Mouse (Mus musculus): Measurements from ENCODE around the gene Lin54.

Lin54 gene

DNA sequence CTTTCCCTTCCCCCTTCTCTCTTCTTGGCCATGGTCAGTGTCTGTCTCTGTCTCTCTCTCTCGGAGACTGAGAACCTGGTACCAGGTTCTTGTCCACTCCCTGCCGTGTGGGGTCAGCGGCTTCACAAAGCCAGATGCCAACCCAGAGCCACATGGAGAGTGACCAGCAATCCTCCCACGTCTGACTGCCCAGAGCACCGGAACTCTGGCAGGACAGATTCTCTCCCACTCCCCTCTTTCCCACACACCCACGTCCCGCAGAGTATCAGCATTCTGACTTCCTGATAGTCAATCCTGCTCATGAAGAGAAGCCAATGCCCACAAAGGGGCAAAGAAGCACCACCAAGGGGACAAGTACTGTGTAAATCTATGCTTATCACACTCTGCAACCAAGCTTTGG is 76.8 kb downstream of the Lin54 start:
- DNase-seq (ENCODE audit: low spot score in 2 of 2), result no peak

DNA sequence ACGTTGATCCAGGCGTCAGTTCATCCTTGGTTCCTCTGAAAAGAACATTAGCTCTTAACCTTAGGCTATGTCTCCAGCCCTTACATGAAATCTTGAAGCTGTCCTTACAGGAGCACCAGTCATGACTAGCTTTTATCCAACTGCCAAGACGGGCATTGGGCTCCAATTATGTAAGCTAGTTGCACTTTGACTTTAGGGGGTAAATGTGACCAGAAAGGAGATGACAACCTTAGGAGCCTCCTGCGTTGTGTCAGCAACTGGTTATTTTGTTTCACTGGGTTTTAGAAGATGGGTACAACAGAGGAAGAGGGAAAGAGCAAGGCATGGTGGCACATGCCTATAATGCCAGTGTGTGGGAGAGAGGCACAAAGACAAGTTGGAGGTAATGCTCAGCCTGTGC is 81.6 kb downstream of the Lin54 start:
- DNase-seq (ENCODE audit: low spot score in 2 of 2), result no peak

- DNase-seq (ENCODE audit: low spot score in 2 of 2), result no peak
Measured at GRCm38 (mm10) chr5:100418077-100418476, 82.4 kb downstream of the Lin54 start.

DNA sequence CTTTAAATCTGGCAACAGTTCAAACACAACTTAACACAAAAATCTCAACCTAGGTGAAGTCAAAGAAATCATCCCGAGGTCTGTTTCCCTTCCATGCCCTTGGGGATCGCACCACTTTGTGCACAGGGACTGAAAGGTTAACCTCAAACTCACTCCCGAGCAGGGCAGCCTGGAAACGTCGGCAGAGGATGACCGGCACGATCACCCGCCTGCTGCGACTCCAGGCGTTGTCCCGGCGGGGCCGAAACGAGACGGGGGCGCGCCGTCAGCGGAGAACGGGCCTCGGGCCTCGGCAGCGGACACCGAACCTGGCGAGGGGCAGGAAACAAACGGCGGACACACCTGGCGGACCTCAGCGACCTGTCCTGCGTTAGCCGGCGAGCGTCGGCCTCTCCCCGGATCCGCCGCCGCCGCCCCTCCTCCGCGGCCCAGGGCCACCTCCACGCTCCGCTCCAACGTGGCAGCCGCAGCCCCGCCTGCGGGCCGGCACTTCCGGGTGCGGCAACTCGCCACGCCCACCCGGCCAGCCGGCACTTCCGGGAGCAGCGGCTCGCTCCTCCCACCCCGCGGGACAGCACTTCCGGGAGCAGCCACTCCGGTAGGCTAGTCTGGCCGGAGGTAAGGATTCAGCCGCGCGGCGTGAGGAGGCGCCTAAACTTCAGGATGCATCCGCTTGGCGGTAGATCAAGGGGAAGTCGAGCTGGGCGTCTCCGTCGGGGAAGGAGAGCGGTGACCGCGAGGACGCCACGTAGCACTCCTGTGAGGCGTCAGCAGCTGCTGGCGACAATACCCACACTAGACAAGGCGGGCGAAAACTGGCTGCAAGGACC is 84.5 kb downstream of the Lin54 start, which contains the start of gene Sec31a:
Sec31a (minus strand) TSS at position 474 of the 830 bp plus-strand sequence.
- peak; percentile 97 to 98 for DNase-seq (ENCODE audit: low spot score in 2 of 2)

DNA sequence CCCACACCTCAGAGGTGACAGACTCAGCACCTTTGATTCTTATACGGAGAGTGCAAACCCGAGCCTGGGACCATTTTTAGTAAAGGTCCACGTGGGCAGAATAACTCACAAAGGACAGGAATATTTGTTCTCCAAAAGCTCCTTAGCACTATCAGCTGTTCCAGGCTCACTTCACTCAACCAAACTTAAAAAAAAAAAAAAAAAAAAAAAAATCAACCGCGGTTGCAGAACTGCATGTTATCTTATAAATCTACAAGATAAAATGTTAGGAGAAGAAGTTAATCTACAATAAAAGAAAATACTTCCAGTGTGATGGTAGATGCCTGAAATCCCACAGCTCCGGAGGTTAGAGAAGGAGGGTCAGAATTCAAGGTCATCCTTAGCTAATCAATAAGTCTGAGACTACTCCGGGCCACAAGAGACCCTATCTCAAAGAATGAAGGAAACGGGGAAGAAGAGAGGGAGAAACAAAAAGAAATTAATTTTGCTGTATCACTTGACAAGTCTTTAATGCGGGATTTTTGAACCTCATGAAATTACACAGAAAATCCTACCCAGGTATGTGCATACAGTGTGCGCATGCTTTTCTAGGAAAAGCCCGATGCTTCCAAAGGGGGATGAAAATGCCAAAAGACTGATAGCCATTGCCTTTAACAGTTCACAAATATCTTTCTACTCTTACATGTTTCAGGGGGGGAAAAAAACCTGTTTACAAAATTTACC is 85.8 kb downstream of the Lin54 start:
- DNase-seq (ENCODE audit: low spot score in 2 of 2), result no peak

GRCm38 (mm10) chr5:100412886-100413285 is 87.6 kb downstream of the Lin54 start:
- DNase-seq (ENCODE audit: low spot score in 2 of 2), result no peak

- DNase-seq (ENCODE audit: low spot score in 2 of 2), result no peak
Measured at GRCm38 (mm10) chr5:100410281-100410680, 90.2 kb downstream of the Lin54 start.

- DNase-seq (ENCODE audit: low spot score in 2 of 2), result no peak
Measured at GRCm38 (mm10) chr5:100408485-100408884, 92.0 kb downstream of the Lin54 start.

- DNase-seq (ENCODE audit: low spot score in 2 of 2), result no peak
Measured at GRCm38 (mm10) chr5:100396753-100397152, 103.7 kb downstream of the Lin54 start.

DNA sequence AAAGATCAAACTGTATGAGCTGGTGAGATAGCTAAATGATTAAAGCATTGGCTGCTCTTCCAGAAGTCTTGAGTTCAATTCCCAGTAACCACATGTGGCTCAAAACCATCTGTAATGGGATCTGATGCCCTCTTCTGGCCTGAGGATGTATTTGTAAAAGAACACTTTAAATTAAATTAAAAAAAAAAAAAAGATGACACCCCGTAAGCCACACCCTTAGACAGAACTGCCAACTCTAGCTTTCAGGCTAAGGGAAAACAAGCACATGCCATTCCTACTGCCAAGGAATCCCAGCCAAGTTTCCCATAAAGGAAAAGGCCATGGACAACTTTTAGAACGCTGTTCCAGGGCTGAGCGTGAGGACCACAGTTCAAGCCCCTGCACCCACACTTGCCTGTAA is 106.8 kb downstream of the Lin54 start:
- no peak for DNase-seq (ENCODE audit: low spot score in 2 of 2)

GRCm38 (mm10) chr5:100392436-100392955 is 107.9 kb downstream of the Lin54 start:
- no peak for DNase-seq (ENCODE audit: low spot score in 2 of 2)
